Mouse (Mus musculus) thymus, postnatal 0 days (tissue): ENCODE data around the gene Cald1. TPM values are rescaled to one million over a fixed set of nuclear protein-coding genes. Genes with fewer than 3 reads are reported as not detected.

ENCODE experiments used
- DNase-seq: peaks from one replicate; pipeline ENCODE4 v3.0.0-alpha.2; 2015; ENCODE audit warnings: low spot score
- polyA plus RNA-seq: library from polyadenylated mRNA; unstranded; fragments of >200 nt; fragmentation: Nextera tagmentation; extraction: Ambion mirVana; gene quantifications from 2 replicates; pipeline ENCODE4 v1.2.1, GENCODE M21; 2015

Gene Cald1
- polyA plus RNA-seq, 1 experiment from 2014 or later: 34.0 TPM

DNA sequence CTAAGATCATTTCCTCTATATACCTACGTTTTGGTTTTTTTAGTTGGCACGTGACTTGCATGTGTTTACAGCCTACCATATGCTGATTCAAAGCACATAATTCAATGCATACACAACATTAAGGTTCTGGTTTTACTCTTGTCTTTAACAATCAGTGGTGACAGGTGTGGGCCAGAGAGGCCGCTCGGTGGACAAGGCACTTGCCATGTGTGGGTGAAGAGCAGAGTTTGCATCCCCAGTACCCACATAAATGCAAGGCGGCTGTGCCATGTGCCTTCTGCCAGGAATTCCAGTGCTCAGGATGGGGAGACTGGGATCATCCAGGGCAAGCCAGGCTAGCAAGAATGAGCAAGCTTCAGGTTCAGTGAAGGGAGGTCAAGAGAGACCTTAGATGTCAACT lies 14.8 kb downstream of the Cald1 start:
- DNase-seq: no peak

GRCm38 (mm10) chr6:34615419-34615818 lies 17.1 kb downstream of the Cald1 start:
- no peak for DNase-seq

DNA sequence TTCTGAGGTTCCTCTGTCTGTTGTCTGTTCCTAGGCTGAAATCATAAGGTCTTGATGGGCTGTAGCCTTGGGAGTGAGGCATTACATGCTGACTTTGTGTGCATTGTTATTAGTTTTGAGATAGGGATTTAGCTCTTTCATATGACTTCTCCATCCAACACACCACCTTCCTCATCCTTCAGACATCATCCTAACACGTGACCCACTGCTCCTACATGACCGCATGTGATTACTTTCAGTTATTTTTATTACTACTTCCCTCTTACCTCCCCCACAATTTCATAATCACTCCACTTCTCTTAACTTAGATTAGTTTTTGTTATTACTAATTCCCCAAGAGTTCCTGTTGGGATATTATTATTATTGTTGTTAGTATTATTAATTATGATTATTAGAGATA lies 21.2 kb downstream of the Cald1 start:
- no peak for DNase-seq

DNA sequence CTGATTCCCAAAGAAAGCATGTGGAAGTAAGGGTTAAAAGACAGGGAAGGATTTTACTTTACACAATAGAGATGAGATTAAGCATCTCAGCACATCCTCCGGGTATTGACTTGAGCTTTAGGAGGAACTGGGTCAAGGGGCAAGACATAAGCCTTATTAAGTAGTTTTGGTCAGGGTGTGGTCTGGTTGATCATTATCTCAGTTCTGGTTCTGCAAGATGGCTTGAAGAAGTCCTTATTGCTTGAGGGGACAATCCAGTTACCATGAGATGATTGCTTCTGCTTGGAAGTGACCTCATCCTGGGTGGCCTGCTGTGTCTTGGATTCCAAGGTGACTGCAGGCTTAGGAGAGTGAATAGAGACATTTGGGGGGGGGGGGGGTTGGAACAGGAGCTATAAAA lies 21.9 kb downstream of the Cald1 start:
- no peak for DNase-seq

DNA sequence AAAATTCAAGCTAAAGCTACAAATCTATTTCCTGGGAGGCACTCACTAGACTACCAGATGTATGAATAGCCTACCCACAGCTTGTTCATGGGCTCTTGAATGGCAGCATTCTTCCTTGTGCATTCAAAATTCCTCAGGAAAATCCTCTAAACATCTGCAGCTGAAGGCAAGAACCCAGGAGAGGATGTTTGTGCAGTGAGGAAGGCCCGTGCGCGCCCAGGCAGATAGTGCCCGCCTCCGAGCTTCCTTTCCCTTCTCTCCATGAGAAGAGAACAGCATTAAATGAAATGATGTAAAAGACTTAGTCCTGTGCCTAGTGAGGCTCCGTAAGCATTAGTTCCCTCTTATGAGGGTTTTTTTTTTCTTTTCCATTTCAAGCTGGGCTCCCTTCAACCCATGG lies 24.6 kb downstream of the Cald1 start:
- no peak for DNase-seq

GRCm38 (mm10) chr6:34623290-34623689 lies 25.0 kb downstream of the Cald1 start:
- no peak for DNase-seq

- DNase-seq: no peak
Measured at GRCm38 (mm10) chr6:34624536-34624935, 26.2 kb downstream of the Cald1 start.

DNA sequence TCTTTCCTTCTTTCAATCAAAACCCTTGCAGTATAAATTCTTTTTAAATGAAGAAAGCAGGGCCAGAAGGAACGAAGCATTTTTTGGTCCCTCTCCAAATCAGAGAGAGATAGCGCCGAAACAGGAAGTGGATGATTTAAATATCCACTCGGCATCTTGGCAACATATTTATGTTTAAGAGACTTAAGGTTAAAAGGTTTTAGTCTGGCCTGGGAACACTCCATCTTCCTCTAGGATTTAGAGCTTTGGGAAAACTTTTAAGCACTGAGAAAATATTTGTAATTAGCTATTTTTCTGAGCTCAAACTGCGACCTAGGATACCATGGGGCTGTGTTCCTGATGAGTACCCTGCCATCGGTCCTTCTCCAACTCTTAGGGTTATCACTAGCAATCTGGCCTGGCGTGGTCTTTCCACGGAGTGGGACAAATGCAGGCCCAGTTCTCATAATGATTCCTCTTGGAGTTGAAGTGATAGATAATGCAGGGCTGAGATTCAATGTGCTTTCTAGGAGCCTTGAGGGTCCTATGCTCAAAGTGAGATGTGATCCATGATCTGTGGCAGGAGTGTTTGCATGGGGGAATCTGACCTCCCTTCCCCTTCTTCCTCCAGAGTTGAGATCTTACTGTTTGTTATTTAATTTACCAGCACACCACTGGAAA lies 28.4 kb downstream of the Cald1 start:
- DNase-seq: no peak

DNA sequence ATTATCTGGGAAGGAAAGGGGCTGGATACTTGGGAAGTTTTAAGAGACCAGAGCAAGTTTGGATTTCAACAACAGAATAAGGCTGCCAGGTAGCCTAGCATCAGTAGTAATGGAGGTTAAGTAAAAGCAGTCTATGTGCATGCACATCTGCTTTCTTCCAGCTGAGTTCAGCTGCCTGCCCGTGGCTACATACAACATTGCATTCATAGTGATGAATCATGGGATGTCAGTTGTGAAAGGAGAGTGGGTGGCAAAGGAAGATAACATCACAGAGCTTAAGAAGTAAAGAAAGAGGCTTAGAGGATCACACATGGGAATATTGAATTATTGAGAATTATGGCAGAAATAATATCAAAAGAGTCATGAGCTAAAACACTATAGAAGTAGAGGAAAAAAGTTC lies 29.8 kb downstream of the Cald1 start:
- DNase-seq: no peak

GRCm38 (mm10) chr6:34633776-34634175 lies 35.5 kb downstream of the Cald1 start:
- no peak for DNase-seq

GRCm38 (mm10) chr6:34637588-34638438 lies 39.5 kb downstream of the Cald1 start:
- DNase-seq: no peak

- no peak for DNase-seq
Measured at GRCm38 (mm10) chr6:34638667-34639066, 40.4 kb downstream of the Cald1 start.

DNA sequence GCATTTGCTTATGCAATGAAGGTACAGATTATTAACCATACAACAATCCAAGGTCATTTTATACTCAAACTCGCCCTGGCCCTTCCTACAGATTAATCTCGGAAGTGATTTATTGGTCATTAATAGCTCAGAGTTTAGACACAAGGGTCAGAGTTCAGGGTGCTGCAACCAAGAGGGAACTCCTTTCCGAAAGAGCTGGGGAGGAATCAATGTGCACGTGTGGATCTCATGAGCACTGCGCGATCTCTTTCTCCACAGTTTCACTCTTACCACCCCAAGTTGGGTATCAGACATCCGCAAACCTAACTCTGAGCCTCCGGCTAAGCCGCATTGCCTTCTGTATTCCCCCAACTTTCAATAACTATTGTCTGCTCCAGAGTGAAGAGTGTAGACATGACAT lies 41.9 kb downstream of the Cald1 start:
- DNase-seq: no peak

DNA sequence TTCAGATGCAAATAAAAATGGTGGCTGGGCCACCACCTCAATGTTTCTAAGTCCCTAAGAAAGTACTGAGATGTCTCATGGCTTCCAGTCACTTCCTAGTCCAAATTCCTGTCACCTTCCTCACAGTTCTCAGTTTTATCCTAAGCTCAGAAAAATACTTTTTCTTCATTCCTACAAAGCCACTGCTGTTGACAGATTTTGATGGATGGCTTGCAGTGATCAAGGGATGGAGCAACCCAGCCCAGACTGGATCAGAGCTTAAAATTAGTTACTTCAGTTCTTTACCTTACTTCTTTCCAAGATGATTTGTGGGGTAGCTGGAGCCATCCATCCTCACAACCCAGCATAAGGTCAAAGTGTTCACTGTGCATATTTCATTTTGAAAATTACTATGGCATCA lies 42.8 kb downstream of the Cald1 start:
- no peak for DNase-seq

GRCm38 (mm10) chr6:34642075-34642547 lies 43.8 kb downstream of the Cald1 start:
- no peak for DNase-seq

- DNase-seq: no peak
Measured at GRCm38 (mm10) chr6:34648017-34648787, 49.9 kb downstream of the Cald1 start.

- no peak for DNase-seq
Measured at GRCm38 (mm10) chr6:34651298-34651697, 53.0 kb downstream of the Cald1 start.

DNA sequence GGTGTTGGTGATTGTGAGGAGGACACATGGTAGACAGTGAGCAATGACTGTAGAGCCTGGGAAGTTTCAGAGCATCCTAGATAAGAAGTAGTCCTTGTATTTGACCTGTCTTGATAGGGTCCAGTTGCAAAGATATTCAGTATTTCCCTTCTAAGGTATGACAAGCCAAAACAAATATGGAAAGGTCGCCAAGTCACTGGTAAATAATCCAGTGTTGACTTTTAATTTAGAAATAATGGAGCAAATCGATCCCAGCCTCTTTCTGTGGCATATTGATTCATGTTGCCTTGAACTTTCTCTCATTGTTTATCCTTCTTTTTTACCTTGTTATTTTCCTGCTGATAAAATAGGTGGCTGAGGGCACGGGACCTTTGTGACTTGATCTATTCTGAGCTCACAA lies 57.4 kb downstream of the Cald1 start:
- DNase-seq: no peak

- no peak for DNase-seq
Measured at GRCm38 (mm10) chr6:34658791-34659190, 60.5 kb downstream of the Cald1 start.

GRCm38 (mm10) chr6:34660724-34661123 lies 62.4 kb downstream of the Cald1 start:
- no peak for DNase-seq

DNA sequence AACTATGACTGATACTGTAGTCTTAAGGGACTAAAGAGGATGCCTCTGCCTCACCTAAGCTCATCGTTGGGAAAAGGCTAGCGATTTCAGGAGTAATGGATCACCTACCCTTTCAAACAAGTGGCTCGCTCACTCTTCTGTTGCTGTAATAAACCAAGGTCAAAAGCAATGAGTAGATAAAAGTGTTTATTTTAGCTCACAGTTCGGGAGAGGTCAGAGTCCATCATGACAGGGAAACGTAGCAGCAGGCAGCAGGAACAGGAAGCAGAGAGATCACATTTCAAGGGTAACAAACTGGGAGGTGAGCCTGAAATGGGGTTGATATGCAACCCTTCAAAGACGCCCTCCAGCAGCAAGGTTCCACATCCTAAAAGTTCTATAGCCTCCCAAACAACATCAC lies 64.3 kb downstream of the Cald1 start:
- no peak for DNase-seq

GRCm38 (mm10) chr6:34664291-34664690 lies 66.0 kb downstream of the Cald1 start:
- no peak for DNase-seq
